Mouse (Mus musculus): Measurements from ENCODE around the gene Pmis2.

DNA sequence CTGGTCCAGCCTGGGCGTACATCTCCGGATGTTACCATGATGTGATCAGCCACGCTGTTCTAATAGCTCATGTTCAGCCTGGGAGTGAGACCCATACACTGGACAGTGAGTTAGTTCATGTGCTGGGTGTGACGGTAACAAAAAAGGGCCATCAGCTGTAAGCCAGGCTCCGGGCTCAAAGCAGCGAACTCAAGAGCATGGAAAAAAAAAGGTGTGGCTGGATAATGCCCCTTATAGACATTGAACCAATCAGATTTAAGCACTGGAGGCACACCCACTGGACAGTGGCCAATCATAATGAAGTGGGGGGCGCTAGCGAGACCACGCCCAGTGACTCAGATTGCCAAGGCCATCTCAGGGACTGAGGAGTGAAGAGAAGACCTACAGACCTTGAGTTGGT, 27.2 kb upstream of the Pmis2 start, which contains the start of gene 2200002J24Rik:
- TF ChIP-seq CTCF (IDR thresholded peaks at IDR 0.05; ENCODE audit: insufficient read depth, low read length) (no peak), POLR2A (IDR thresholded peaks at IDR 0.05; ENCODE audit: borderline replicate concordance, extremely low read depth, low read depth, low read length) (no peak)

Data from lung, adult 2 months (tissue).